Mouse (Mus musculus) brain, embryonic 14.5 days (tissue): ENCODE measurements at regions not wholly inside any gene's neighbourhood (a gene's known extent, or its start where the extent isn't known, plus 50 kb on each side); places are given as distances from the start of the nearest gene placed in this dataset.

Experiments
- CTCF ChIP-seq: fragments of 200-500 bp; IDR thresholded peaks from 2 replicates; pipeline ENCODE4 v1.5.1; 2012; ENCODE audit warnings: inconsistent platforms, mild to moderate bottlenecking, moderate library complexity, borderline replicate concordance; ENCODE audit not compliant: insufficient read depth, insufficient read length; ENCODE audit errors: extremely low read depth
- POLR2A ChIP-seq: fragments of 200-500 bp; IDR thresholded peaks from 2 replicates; pipeline ENCODE4 v1.6.1; 2012; ENCODE audit warnings: mild to moderate bottlenecking, inconsistent platforms, borderline replicate concordance; ENCODE audit not compliant: poor library complexity, insufficient read depth, insufficient read length, severe bottlenecking; ENCODE audit errors: extremely low read depth

- TF ChIP-seq CTCF: no peak
- no peak for TF ChIP-seq POLR2A
Observed at GRCm38 (mm10) chr12:15619521-15619920, 197.2 kb downstream of the Trib2 start.
